Mouse (Mus musculus) bone marrow, adult 2 months (tissue): ENCODE results near the gene March10.

Experiments
- CTCF ChIP-seq: fragments of 200-500 bp; IDR thresholded peaks from 2 replicates; pipeline ENCODE4 v1.5.1; 2011; ENCODE audit warnings: low read length, control low read depth; ENCODE audit not compliant: control insufficient read depth, insufficient read depth
- POLR2A ChIP-seq: fragments of 200-500 bp; IDR thresholded peaks from 2 replicates; pipeline ENCODE4 v1.6.1; 2011; ENCODE audit warnings: low read depth, mild to moderate bottlenecking, control low read depth, low read length, borderline replicate concordance; ENCODE audit not compliant: control insufficient read depth

DNA sequence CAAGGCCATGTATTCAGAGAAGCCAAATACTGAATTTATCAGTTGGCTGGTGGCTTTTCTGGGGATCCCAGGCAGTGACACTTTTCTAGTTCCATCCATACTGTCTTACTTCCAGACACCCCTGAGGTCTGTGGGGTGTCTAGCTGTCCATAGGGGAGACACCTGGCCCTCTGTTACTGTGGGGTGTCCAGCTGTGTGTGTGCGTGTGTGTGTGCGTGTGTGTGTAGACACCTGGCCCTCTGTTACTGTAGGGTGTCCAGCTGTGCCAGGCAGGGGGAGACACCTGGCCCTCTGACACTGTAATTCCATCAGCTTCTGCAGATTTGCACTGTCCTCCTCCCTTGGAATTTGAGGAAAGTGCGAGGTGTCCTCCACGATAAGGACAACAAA, 102.6 kb downstream of the March10 start:
- TF ChIP-seq POLR2A (no peak), CTCF (no peak)
